Mouse (Mus musculus): ENCODE data around the gene Gm45140.
"Not testable (repeated sequence)": the region's sequence is repeated elsewhere in the genome, so short reads cannot be mapped to it uniquely, and the experiment has no call there.

Gm45140 gene

DNA sequence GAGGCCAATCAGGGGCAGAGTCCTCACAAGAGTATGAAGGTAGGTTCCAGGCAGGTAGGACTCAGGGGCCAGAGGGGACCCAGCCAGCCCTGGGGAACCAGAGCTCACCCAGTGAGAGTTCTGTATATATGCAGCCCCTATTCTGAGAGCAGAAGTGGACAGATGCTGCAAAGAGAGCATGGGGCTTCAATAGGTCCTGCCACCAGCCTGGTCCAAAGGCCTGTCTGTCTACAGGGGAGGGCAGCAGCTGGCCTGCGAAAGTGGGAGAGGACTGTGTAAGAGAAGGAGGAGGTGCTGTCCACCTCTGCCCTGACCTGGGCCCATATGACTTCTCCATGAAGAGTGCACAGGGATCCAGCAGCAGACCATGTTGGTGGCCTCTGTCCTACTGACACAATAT lies 58.9 kb downstream of the Gm45140 start:
- no peak for DNase-seq (ENCODE audit: low spot score in 2 of 2)

- DNase-seq (ENCODE audit: low spot score in 2 of 2) = no peak
Measured at GRCm38 (mm10) chr6:87775588-87776245, 59.9 kb downstream of the Gm45140 start.

- DNase-seq (ENCODE audit: low spot score in 2 of 2) = no peak
Measured at GRCm38 (mm10) chr6:87774909-87775308, 60.7 kb downstream of the Gm45140 start.

DNA sequence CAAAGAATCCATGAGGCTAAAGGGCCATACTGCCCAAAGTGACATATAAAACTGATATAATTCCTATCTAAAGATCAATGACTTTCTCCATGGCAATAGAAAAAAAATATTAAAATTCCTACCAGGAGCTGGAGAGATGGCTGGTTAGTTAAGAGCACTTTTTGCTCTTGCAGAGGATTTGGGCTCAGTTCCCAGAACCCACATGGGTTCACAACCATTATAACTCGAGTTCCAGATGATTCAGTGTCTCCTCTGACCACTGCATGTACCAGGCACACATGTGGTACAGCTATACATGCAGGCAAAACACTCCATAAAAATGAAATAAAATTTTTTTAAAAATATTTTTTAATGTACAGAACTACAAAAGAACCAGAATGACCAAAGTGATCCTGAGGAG lies 61.1 kb downstream of the Gm45140 start:
- DNase-seq (ENCODE audit: low spot score in 2 of 2) = no peak

DNA sequence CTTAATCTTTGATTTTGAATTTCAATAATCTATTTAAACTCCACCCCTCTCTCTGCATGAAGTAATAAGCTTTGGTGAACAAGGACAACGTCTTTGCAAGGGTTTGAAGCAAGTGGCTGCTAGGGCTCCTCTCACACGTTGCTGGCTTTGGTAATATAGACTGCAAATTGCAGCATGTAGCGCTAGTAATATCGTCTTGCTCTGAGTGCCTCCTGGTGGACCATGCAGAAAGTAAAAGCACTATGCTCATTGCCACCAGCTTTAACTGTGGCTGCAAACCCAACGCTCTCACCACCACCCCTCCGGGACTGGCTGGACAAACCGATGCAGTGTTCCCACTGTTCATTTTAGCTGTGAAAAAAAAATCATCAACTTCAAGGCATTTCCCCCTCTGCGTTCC lies 65.0 kb downstream of the Gm45140 start:
- no peak for DNase-seq (ENCODE audit: low spot score in 2 of 2)

- DNase-seq (ENCODE audit: low spot score in 2 of 2) = not testable (repeated sequence)
Measured at GRCm38 (mm10) chr6:87764296-87764695, 71.3 kb downstream of the Gm45140 start.

DNA sequence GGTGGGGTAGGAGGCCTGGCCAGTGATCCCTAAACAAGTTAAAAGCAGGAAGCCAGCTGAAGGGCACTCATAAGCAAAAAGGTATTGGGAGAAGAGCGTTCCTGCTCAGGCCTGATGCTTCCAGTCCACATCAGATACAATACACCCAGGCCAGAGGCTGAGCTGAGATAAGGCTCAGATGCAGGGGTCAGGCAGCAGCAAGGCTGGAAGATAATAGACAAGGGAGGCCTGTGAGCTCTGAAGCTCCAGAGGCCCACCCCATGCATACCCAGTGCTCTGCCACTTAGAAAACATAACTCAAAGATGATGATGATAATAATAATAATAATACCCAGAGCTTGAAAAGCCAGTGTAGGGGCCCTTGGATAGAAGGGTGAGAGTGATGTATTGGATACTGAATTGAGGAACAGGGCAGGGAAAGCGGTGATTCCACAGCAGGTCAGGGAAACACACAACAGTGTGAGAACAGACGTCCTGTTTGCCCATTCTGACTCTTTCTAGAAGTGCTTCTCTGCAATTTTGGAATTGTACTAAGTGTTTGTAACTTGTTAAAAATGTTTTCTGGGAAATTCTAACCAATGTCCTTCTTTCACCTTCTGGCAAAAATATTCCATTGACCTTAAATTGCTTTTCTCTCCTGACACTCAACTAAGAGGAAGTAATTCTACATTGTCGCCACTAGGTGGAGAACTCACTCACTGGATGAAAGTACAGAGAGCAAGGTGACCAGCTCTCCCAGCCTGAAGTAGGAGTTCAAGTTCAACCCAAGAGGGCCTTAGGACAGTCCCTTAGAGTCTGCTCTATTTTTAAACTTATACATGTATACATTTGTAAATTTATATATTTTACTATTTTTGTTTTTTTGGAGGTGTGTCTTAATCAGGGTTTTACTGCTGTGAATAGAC lies 72.0 kb downstream of the Gm45140 start:
- no peak for DNase-seq (ENCODE audit: low spot score in 2 of 2)

GRCm38 (mm10) chr6:87762161-87762560 lies 73.4 kb downstream of the Gm45140 start:
- DNase-seq (ENCODE audit: low spot score in 2 of 2) = no peak

DNA sequence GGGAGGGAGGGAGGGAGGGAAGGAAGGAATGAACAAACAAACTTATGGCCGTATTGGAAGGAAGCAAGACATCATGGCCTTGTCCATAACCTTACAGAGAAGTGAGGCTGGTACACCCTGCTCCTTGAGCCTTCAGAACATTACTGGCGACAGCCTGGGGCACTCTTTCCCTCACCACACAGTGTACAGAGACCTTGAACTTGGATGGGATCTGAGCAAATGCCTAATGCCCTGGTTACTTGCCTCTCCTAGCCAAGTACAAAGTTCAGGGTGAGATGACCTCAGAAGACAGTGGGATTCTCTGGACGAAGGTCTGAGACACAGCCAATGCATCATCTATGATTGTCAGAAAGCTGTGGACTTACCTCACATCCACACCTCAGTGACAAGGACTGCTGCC lies 75.7 kb downstream of the Gm45140 start:
- no peak for DNase-seq (ENCODE audit: low spot score in 2 of 2)

DNA sequence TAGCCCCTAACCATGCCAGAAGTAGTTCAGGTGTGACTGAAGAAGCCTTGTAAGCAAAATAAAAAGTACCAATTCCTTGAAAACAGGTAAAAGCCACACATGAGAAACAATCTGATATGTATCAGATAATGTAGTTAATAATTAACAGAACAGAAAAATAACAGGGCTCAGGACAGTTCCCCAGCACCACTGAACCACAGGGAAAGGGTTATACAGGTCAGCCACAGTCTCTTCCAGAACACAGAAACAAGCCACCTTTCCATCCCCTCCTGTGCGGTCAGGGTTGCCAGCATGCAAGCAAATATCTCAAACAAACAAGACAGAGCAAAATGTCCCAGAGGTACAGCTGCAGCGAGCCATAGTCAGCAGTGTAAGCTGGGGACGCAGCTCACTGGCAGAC lies 76.2 kb downstream of the Gm45140 start:
- no peak for DNase-seq (ENCODE audit: low spot score in 2 of 2)

GRCm38 (mm10) chr6:87756896-87757295 lies 78.7 kb downstream of the Gm45140 start:
- DNase-seq (ENCODE audit: low spot score in 2 of 2) = no peak

- DNase-seq (ENCODE audit: low spot score in 2 of 2) = no peak
Measured at GRCm38 (mm10) chr6:87755196-87755595, 80.4 kb downstream of the Gm45140 start.

- DNase-seq (ENCODE audit: low spot score in 2 of 2) = no peak
Measured at GRCm38 (mm10) chr6:87751574-87751973, 84.0 kb downstream of the Gm45140 start.

DNA sequence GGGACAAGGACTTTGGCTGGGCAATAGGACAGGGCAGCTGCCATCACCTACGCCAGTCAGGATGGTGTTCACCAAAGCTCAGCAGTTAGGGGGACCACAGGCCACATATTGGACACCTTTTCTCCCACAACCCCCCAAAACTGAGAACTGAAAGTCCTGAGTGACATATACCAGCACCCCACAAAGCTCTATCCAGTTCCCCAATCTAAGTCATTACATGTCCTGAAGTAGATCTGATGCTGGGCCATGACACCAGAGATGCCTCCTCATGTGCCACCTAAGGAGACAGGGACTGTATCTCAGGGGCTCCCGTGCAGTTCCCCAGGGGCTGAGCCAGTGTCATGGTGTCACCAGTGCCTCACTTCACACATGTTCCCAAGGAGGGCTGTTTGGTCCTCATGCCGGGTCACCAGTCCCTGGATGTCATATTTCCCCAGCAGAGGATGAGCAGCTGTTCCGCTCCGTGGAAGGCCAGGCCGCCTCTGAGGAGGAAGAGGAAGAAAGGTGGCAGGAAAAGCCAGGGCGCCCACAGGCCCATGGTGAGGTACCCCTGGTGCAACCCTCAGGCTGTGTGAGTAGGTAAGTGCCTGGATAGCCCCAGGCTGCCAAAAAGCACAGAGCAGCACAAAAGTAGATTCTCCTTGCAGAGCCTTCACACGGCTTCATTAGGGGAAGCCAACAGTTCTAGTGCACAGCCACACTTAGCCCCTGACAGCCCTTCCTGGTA lies 85.2 kb downstream of the Gm45140 start:
- no peak for DNase-seq (ENCODE audit: low spot score in 2 of 2)

- no peak for DNase-seq (ENCODE audit: low spot score in 2 of 2)
Measured at GRCm38 (mm10) chr6:87748531-87748930, 87.1 kb downstream of the Gm45140 start.

- DNase-seq (ENCODE audit: low spot score in 2 of 2) = no peak
Measured at GRCm38 (mm10) chr6:87748078-87748477, 87.5 kb downstream of the Gm45140 start.

DNA sequence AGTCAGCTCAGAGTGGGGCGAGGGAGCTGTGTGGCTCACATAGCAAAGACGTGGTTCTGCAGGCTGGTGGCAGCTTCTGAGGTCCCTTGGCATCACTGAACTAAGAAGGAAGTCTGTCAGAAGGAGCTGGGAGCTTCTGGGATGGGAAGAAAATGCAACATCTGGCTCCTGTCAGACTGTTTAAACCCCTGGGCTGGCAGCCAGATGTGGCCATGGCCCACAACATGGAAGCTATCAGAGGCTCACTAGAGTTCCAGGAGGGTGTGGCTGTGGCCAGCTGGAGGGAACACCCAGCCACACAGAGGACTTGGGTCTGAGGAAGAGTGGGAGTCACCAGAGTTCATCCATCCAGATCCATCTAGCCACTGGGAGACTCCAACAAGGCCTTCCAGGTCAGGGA lies 88.7 kb downstream of the Gm45140 start:
- peak in 1 of 2 experiments; percentile 55 for DNase-seq (ENCODE audit: low spot score in 2 of 2)

DNA sequence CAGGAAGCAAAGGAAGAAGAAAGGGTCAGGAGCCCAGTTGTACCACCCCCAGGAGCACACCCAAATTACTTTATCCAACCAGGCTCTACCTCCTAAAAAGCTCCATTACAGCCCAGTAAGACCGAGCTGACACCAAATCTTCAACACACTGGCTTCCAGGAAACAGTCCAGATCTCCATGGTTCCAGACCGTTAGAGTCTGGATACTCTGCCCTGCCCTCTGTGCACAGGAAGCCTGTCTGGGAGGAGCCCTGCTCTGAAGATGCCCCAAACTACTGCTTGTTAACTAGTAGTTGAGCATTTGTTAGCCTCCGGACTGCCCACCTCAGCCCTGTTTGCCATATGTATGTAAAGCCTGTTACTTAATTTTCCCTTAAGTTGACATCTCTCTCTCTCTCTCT lies 89.5 kb downstream of the Gm45140 start:
- peak in 1 of 2 experiments; percentile 31 for DNase-seq (ENCODE audit: low spot score in 2 of 2)

DNA sequence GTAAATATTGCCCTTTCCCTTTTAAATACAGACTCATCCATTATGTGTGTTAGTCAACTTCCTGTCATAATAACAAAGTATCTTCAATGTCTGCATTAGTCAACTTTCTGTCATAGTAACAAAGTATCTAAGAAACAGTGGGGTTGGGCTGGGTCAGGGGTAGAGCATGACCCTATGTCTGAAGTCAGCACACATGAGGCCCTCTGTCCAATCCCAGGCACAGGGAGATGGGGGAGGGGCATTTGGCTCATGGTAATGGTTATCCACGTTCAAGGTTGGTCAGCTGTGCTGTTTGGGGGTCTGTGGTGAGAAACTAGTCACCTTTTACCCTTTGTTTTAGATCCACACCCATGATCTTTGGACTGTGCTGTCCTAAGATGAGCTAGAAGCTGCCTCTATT lies 90.3 kb downstream of the Gm45140 start:
- DNase-seq (ENCODE audit: low spot score in 2 of 2) = no peak

DNA sequence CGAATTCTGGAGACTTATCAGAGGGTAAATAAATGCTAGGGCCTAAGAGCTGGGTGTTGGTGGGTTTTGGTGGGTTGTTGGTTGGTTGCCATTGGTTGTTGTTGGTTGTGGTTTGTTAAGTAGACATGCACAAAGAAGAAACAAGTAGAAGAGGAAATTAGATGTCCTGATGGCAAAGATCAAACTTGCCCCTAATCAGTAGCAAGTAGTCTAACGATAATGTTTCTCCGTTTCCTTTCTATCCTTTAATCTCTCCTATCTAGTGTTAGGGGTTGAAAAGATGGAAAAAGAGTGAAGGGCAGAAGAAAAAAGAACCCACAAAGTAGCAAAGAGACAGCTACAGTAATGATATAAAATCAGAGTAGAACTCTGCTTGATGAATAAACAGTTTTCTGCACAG lies 91.0 kb downstream of the Gm45140 start:
- DNase-seq (ENCODE audit: low spot score in 2 of 2) = no peak

GRCm38 (mm10) chr6:87743281-87743680 lies 92.3 kb downstream of the Gm45140 start:
- DNase-seq (ENCODE audit: low spot score in 2 of 2) = peak in 1 of 2 experiments; percentile 25

DNA sequence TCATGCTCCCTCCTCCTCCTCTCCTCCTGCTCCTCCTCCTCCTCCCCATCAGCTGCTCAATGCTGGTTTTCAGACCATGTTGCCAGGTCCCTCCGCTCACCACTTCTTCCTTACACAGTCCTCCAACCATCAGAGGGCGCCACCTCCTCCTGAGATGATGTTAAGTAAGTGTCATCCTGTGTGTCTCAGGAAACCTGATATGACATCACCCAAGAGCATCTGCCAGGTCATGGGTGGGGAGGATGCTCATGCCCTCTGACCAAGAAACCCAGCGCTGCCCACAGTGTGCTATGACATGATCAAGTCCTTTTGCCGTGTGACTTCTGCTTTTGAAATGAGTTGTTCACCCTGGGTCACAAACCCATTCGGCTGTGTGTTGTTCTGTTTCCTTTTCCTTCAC lies 92.8 kb downstream of the Gm45140 start:
- no peak for DNase-seq (ENCODE audit: low spot score in 2 of 2)
